Mouse (Mus musculus): ENCODE results near the gene Thrap3.
"Not testable (repeated sequence)": the region's sequence is repeated elsewhere in the genome, so short reads cannot be mapped to it uniquely, and the experiment has no call there.

Gene Thrap3

DNA sequence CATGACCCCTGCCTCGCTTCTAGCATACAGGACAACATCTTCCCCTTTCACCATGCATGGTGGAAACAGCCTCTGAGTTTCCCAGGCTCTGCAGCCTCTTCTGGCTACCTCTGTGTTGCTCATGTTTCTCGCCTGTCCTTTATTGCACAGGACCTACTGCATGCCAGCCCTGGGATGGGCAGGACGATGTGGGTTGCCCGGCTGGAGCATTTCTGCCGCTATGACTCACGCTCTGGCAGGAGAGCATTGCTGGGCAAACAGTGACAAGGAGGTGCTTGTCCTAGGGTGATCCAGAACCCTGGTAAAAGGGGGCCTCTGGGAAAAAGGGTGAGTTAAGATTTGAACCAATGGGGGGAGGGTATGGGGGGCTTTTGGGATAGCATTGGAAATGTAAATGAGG lies 15.2 kb upstream of the Thrap3 start:
- no peak for DNase-seq

DNA sequence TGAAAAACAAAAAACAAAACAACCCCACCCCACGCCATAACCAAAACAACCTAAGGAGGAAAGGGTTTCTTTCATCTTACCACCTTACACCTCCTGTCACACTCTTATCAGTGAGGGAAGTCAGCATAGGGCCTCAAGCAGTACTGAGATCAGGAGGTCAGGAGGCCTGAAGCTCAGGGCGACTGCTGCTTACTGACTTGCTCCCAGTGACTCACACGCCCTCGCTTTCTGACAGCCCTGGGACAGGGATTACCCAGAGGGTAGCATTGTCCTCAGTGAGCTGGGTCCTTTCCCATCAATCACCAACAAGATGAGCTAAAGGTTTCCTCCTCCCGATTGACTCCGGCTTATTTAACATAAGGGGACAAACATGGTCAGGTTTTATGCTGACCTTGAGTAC lies 4.5 kb upstream of the Thrap3 start:
- DNase-seq = no peak

DNA sequence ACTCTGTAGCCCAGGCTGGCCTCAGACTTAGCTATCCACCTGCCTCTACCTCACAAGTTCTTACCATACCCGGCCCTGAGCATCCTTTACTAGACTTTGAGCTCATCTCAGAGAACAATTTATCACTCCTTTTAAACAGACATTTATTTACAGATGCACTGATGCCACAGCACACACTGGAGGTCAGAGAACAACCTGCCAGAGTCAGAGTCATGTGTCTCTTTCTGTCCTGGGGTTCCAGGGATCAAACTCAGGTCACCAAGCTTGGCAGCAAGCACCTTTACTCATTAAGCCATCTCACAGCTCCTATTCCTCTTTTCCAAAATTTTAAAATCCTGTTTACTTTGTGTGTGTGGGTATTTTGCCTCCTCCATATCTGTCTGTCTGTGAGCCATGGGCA lies 2.8 kb upstream of the Thrap3 start:
- no peak for DNase-seq

DNA sequence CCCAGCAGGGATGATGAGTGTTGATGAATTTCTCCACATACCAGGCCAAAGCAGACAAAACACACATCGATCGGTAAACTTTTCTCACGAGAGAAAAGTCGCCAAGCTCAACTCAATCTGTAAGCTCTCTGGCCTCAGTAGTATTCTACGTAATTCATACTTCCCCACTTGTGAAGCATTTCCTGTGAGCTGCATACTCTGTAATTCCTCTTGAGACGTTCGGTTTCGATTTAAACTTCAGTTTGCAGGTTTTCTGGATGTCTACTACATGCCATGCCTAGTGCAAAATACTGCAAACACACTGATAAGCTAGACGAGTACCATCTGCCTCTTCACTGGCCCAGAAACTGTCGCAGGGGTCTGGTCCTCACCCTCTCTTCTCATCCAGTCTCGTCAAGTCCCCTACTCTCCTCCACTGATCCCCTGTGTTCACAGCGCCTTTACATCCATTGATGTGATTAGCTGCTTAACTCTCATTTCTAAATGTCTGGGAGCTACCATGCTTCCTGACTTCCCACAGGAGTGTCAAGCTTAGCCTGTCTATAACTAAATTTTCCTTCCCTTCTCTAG lies 2.2 kb upstream of the Thrap3 start:
- DNase-seq = peak; percentile 38 to 42

DNA sequence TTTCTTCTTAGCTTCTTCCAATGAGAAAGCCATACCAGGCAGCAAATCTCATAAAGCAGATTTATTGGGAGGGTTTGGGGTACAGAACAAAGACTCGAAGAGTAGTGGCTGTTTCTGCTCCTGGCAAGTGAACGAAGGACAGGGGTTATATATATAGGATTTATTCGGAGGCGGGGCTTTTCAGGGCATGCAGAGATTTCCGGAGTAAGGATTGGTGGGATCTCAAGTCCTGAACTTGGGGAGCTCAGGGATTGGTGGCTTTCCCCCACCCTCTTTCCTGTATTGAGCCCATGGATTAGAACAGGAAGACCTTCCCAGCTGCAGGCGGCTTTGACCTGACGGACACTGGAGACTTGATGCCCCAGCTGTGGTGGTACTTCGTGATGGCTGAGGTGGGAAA lies 1.5 kb upstream of the Thrap3 start:
- no peak for DNase-seq

- peak in 1 of 2 experiments; percentile 17 for DNase-seq
Observed at GRCm38 (mm10) chr4:126203336-126203895, 856 bp upstream of the Thrap3 start.

DNA sequence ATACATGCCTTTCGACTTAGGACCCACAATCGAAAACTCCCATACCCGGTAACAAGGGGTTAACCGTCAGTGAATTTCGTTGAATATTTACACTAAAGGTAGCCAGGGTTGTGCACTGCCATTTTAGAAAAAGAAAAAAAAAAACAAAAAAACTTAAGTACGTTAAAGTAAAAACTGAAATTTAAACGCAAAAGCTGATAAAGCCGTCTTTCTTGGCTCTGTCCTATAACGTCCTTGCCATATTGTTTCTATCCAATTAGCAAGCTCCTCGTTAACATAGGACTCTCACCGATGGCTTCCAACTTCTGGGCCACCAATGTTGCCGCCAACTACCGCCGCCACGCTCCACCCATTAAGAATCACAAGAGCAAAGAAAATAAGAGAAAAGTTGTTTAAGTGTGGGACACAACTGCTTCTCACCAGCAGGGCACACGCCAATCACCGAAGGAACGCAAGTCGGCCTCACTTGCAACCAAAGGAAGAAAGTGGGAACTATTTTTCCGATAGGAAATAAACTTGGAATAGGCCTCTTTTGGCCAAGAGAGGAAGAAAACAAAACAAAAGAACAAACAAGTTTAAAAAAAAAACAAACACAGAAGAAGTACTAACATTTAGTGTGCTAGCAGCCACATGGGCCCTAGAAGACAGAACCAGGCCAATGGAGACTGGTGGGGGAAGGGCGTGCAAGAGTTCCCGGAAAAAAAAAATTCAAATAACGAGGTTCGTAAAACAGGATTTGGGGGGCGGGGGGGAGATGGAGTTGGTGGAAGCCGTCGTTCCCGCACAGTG lies 852 bp downstream of the Thrap3 start:
- DNase-seq = peak; percentile 65 to 68

DNA sequence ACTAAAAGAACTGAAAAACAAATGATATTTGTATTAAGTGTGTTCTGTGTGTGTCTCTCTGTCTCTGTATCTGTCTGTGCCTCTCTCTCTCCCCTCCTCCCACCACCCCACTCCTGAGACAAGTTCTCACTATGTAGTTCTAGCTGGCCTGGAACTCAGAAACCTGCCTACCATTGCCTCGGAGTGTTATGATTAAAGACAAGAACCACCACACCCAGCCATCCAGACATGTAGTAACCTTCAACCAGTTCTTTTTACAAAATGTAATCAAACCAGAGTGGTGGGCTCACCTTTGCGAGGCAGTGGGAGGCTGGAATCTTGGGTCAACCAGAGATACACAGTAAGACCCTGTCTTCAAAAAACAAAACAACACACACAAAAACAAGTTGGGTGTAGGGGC lies 1.9 kb downstream of the Thrap3 start:
- DNase-seq = no peak

- no peak for DNase-seq
Observed at GRCm38 (mm10) chr4:126200036-126200435, 2.5 kb downstream of the Thrap3 start.

- no peak for DNase-seq
Observed at GRCm38 (mm10) chr4:126199556-126199955, 3.0 kb downstream of the Thrap3 start.

GRCm38 (mm10) chr4:126197485-126197884 lies 5.1 kb downstream of the Thrap3 start:
- DNase-seq = no peak

DNA sequence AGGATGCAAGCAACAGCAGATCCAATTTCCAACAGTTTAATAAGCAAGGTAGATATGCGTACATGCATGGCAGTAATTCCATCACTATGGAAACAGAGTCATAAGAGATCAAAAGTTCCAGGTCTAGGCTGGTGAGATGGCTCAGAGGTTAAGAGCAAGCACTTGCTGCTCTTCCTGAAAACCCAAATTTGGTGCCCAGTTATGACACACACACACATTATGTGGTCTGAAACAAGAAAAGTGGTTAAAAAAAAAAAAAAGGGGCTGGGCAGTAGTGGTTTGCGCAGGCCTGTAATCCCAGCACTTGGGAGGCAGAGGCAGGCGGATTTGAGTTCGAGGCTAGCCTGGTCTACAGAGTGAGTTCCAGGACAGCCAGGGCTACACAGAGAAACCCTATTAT lies 7.6 kb downstream of the Thrap3 start:
- no peak for DNase-seq

DNA sequence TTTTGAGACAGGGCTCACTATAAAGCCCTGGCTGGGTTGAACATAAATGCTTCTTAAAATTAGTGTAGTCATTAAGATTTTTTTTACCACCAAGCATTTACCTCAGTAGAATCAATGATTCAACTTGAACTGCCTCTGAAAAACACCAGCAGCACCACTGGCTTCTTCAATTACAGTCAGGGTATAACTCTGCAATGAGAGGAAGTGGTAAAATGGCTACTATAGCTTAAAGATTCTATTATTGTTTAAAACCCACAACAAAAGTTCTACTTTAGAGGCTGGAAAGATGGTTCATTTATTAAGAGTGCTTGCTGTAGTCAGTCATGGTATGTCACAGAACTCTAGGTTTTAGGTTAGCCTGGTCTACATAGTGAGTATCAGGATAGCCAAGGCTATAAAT lies 8.3 kb downstream of the Thrap3 start:
- DNase-seq = no peak

DNA sequence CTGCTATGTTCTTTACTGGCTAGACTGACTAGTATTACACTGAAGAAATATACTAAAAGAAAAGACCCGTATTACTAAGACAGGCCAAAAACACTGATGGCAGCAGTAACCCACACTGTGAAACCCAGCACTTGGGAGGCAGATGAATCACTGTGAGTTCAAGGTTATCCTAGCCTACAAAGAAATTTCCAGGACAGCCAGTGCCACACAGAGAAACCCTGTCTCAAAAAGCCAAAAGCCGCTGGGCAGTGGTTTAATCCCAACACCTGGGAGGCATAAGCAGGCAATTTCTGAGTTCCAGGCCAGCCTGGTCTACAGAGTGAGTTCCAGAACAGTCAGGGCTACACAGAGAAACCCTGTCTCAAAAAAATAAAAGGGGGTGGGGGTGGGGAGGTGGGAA lies 11.9 kb downstream of the Thrap3 start:
- no peak for DNase-seq

GRCm38 (mm10) chr4:126187096-126187495 lies 15.5 kb downstream of the Thrap3 start:
- DNase-seq = no peak

DNA sequence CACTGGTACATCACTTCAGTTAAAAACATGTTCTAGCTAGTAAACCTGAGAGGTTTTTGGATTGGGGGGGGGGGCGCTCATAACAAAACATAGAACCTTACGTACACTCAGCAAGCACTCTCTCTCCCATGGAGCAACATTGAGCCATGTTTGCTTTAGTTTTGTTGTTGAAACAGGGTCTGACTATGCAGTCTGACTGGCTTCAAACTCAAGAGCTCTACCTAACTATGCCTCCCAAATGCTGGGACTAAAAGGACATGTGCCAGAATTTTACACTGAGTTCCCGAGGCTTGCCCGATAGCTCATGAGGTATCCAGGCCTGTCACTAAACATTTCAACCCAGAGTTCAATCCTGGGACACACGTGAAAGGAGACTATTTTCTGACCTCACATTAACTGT lies 19.5 kb downstream of the Thrap3 start:
- DNase-seq = no peak

GRCm38 (mm10) chr4:126181170-126181957 lies 21.2 kb downstream of the Thrap3 start:
- DNase-seq = peak; percentile 62 to 64

GRCm38 (mm10) chr4:126175980-126176379 lies 26.6 kb downstream of the Thrap3 start:
- not testable (repeated sequence) for DNase-seq

GRCm38 (mm10) chr4:126173800-126174199 lies 28.8 kb downstream of the Thrap3 start:
- DNase-seq = no peak

GRCm38 (mm10) chr4:126170737-126171136 lies 31.8 kb downstream of the Thrap3 start:
- not testable (repeated sequence) for DNase-seq

GRCm38 (mm10) chr4:126168851-126169250 lies 33.7 kb downstream of the Thrap3 start:
- DNase-seq = no peak

DNA sequence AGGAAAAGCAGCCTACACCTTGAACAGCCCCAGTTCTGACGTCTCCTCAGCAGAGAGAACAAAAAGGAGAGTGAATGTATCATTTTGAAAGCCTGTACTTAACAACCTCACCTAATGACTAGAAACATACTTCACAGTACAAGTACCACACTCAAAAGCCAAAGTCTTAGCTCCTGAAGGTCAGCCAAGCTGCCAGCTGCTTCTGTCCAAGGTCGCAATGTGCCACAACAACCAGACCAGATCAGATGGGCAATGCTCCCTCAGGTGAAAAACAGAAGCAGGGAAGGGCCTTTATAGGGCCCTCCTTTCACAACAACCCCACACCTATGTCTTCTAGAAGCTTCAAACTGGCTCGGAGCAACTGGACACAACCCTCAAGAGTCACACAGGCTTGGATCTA lies 36.5 kb downstream of the Thrap3 start:
- no peak for DNase-seq

DNA sequence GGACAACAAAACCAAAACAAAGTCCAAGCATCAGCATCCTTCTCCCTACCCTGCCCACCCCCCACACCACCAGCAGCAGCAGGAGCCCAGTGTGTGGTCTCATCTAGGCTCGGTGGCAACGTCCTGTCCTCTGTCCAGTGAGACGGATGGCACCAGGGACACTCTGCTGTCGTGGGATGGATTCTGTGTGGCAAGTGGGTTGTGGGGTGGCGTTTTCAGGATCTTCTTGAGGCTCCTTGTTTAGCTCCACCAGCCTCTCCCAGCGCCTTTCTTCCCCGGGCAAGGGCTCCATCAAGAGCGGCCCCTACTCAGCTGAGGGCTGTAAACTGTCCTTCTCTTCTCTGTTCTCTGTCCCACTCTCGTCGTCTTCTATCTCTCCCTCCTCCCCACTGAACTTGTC lies 37.5 kb downstream of the Thrap3 start:
- DNase-seq = not testable (repeated sequence)

DNA sequence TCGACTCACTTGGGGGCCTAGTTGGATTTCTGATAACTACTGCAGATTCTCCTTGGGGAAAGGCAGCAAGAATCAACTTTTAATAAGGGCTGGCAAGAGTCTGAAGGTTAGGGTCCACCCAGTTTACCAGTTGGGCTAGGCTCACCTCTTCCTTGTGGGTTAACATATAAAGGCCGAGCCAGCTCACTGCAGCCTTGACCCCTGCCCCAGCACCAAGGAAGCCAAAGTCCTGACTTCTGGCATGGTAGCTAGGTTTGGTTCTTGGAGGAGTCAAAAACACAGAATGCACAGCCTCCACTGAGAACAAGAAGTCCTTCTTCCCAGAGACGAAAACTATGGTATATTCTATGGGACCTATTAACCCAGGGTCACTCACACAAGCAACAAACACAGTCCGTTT lies 38.9 kb downstream of the Thrap3 start:
- no peak for DNase-seq

Measured in B cell, adult 2 months (primary cell).